Mouse (Mus musculus): ENCODE measurements around the gene Erbb4. TPM values are rescaled to one million over a fixed set of nuclear protein-coding genes. Genes with fewer than 3 reads are reported as not detected.

Gene Erbb4
- polyA plus RNA-seq, 1 experiment from 2014 or later, result 0.65 TPM

GRCm38 (mm10) chr1:68142562-68143350 is 965.1 kb downstream of the Erbb4 start:
- no peaks in the 10 kb centered on the region for H3K36me3 ChIP-seq
- no peaks in the 10 kb centered on the region for H3K9me3 ChIP-seq
- no peak for ATAC-seq (ENCODE audit: insufficient number of reproducible peaks, insufficient read depth, low FRiP score, low TSS enrichment, low read depth)
- no peak overlapping the region for H3K27ac ChIP-seq
- 85% methylated on average over 7 of the region's 7 CpGs for WGBS
- H3K4me2 ChIP-seq, result no peak overlapping the region
- no peak overlapping the region for H3K4me3 ChIP-seq (replicated peaks)
- no peaks in the 10 kb centered on the region for H3K27me3 ChIP-seq
- H3K4me1 ChIP-seq (replicated peaks), result no peaks in the 10 kb centered on the region
- H3K9ac ChIP-seq (replicated peaks), result no peak overlapping the region

GRCm38 (mm10) chr1:68134943-68135342 is 972.9 kb downstream of the Erbb4 start:
- no peak for ATAC-seq (ENCODE audit: insufficient number of reproducible peaks, insufficient read depth, low FRiP score, low TSS enrichment, low read depth)
- H3K4me3 ChIP-seq (replicated peaks), result no peak overlapping the region

GRCm38 (mm10) chr1:68134450-68134849 is 973.4 kb downstream of the Erbb4 start:
- no peak overlapping the region for H3K4me3 ChIP-seq (replicated peaks)
- ATAC-seq (ENCODE audit: insufficient number of reproducible peaks, insufficient read depth, low FRiP score, low TSS enrichment, low read depth), result no peak
- WGBS, result 86% methylated on average over 2 of the region's 2 CpGs
- no peak overlapping the region for H3K4me2 ChIP-seq
- H3K27ac ChIP-seq, result no peak overlapping the region
- no peak overlapping the region for H3K9ac ChIP-seq (replicated peaks)
- H3K27me3 ChIP-seq, result no peaks in the 10 kb centered on the region
- no peaks in the 10 kb centered on the region for H3K9me3 ChIP-seq
- no peaks in the 10 kb centered on the region for H3K4me1 ChIP-seq (replicated peaks)
- H3K36me3 ChIP-seq, result no peaks in the 10 kb centered on the region

More at GRCm38 (mm10) chr1:68134943-68135342, 972.9 kb downstream of the Erbb4 start:
- H3K9me3 ChIP-seq, result no peaks in the 10 kb centered on the region
- H3K27me3 ChIP-seq, result no peaks in the 10 kb centered on the region
- no peak overlapping the region for H3K9ac ChIP-seq (replicated peaks)
- no peak overlapping the region for H3K27ac ChIP-seq
- no peak overlapping the region for H3K4me2 ChIP-seq
- no peaks in the 10 kb centered on the region for H3K4me1 ChIP-seq (replicated peaks)
- no peaks in the 10 kb centered on the region for H3K36me3 ChIP-seq

GRCm38 (mm10) chr1:68123541-68123940 is 984.3 kb downstream of the Erbb4 start:
- WGBS, result 92% methylated on average over 2 of the region's 2 CpGs
- ATAC-seq (ENCODE audit: insufficient number of reproducible peaks, insufficient read depth, low FRiP score, low TSS enrichment, low read depth), result no peak
- no peaks in the 10 kb centered on the region for H3K27me3 ChIP-seq
- H3K4me3 ChIP-seq (replicated peaks), result no peak overlapping the region
- no peaks in the 10 kb centered on the region for H3K4me1 ChIP-seq (replicated peaks)
- no peak overlapping the region for H3K9ac ChIP-seq (replicated peaks)
- no peaks in the 10 kb centered on the region for H3K36me3 ChIP-seq
- H3K4me2 ChIP-seq, result no peak overlapping the region
- H3K27ac ChIP-seq, result no peak overlapping the region
- H3K9me3 ChIP-seq, result no peaks in the 10 kb centered on the region

- H3K4me3 ChIP-seq (replicated peaks), result no peak overlapping the region
- no peaks in the 10 kb centered on the region for H3K9me3 ChIP-seq
- WGBS, result 82% methylated on average over 7 of the region's 7 CpGs
- H3K36me3 ChIP-seq, result no peaks in the 10 kb centered on the region
- H3K27ac ChIP-seq, result no peak overlapping the region
- no peak overlapping the region for H3K4me2 ChIP-seq
- H3K9ac ChIP-seq (replicated peaks), result no peak overlapping the region
- no peak for ATAC-seq (ENCODE audit: insufficient number of reproducible peaks, insufficient read depth, low FRiP score, low TSS enrichment, low read depth)
- H3K27me3 ChIP-seq, result no peaks in the 10 kb centered on the region
- no peaks in the 10 kb centered on the region for H3K4me1 ChIP-seq (replicated peaks)
Observed at GRCm38 (mm10) chr1:68120364-68120763, 987.5 kb downstream of the Erbb4 start.

- Histone ChIP-seq H3K27me3 (no peaks in the 10 kb centered on the region), H3K9ac (replicated peaks) (no peak overlapping the region), H3K36me3 (no peaks in the 10 kb centered on the region), H3K4me3 (replicated peaks) (no peak overlapping the region), H3K4me1 (replicated peaks) (no peaks in the 10 kb centered on the region), H3K4me2 (no peak overlapping the region), H3K27ac (no peak overlapping the region), H3K9me3 (no peaks in the 10 kb centered on the region)
- 75% methylated on average over 5 of the region's 5 CpGs for WGBS
- ATAC-seq (ENCODE audit: insufficient number of reproducible peaks, insufficient read depth, low FRiP score, low TSS enrichment, low read depth), result no peak
Observed at GRCm38 (mm10) chr1:68115721-68116120, 992.1 kb downstream of the Erbb4 start.

- Histone ChIP-seq H3K36me3 (no peaks in the 10 kb centered on the region), H3K4me2 (no peak overlapping the region), H3K4me1 (replicated peaks) (no peaks in the 10 kb centered on the region), H3K9me3 (no peaks in the 10 kb centered on the region), H3K4me3 (replicated peaks) (no peak overlapping the region), H3K27me3 (no peaks in the 10 kb centered on the region), H3K27ac (no peak overlapping the region), H3K9ac (replicated peaks) (no peak overlapping the region)
- 61% methylated on average over 3 of the region's 3 CpGs for WGBS
- ATAC-seq (ENCODE audit: insufficient number of reproducible peaks, insufficient read depth, low FRiP score, low TSS enrichment, low read depth), result no peak
Observed at GRCm38 (mm10) chr1:68106543-68106860, 1001.4 kb downstream of the Erbb4 start.

GRCm38 (mm10) chr1:68105834-68106542 is 1001.9 kb downstream of the Erbb4 start:
- H3K36me3 ChIP-seq, result no peaks in the 10 kb centered on the region
- WGBS, result 49% methylated on average over 7 of the region's 7 CpGs
- H3K9me3 ChIP-seq, result no peaks in the 10 kb centered on the region
- H3K27me3 ChIP-seq, result no peaks in the 10 kb centered on the region
- ATAC-seq (ENCODE audit: insufficient number of reproducible peaks, insufficient read depth, low FRiP score, low TSS enrichment, low read depth), result no peak
- H3K4me1 ChIP-seq (replicated peaks), result no peaks in the 10 kb centered on the region
- no peak overlapping the region for H3K4me3 ChIP-seq (replicated peaks)
- H3K27ac ChIP-seq, result no peak overlapping the region
- no peak overlapping the region for H3K9ac ChIP-seq (replicated peaks)
- H3K4me2 ChIP-seq, result no peak overlapping the region

- no peak overlapping the region for H3K4me3 ChIP-seq (replicated peaks)
Observed at GRCm38 (mm10) chr1:68089623-68090022, 1018.2 kb downstream of the Erbb4 start.

GRCm38 (mm10) chr1:68056494-68056893 is 1051.4 kb downstream of the Erbb4 start:
- 59% methylated on average over 4 of the region's 4 CpGs for WGBS
- no peaks in the 10 kb centered on the region for H3K27me3 ChIP-seq
- ATAC-seq (ENCODE audit: insufficient number of reproducible peaks, insufficient read depth, low FRiP score, low TSS enrichment, low read depth), result 0 out of 2 replicates have a peak, but pooled peaks have one; percentile 59
- no peak overlapping the region for H3K9ac ChIP-seq (replicated peaks)
- H3K4me1 ChIP-seq (replicated peaks), result peaks cover 4% of the 10 kb centered on the region; the same call in 1 of the 2 replicates
- H3K9me3 ChIP-seq, result no peaks in the 10 kb centered on the region
- H3K36me3 ChIP-seq, result no peaks in the 10 kb centered on the region
- no peak overlapping the region for H3K4me3 ChIP-seq (replicated peaks)
- H3K27ac ChIP-seq, result no peak overlapping the region
- no peak overlapping the region for H3K4me2 ChIP-seq

More at GRCm38 (mm10) chr1:68089623-68090022, 1018.2 kb downstream of the Erbb4 start:
- Histone ChIP-seq H3K4me2 (no peak overlapping the region), H3K27me3 (no peaks in the 10 kb centered on the region), H3K27ac (no peak overlapping the region), H3K4me1 (replicated peaks) (no peaks in the 10 kb centered on the region), H3K9me3 (no peaks in the 10 kb centered on the region), H3K36me3 (no peaks in the 10 kb centered on the region), H3K9ac (replicated peaks) (no peak overlapping the region)
- ATAC-seq (ENCODE audit: insufficient number of reproducible peaks, insufficient read depth, low FRiP score, low TSS enrichment, low read depth), result no peak
- 83% methylated on average over 1 of the region's 1 CpGs for WGBS

- H3K9me3 ChIP-seq, result no peaks in the 10 kb centered on the region
- no peak overlapping the region for H3K4me2 ChIP-seq
- no peak overlapping the region for H3K4me3 ChIP-seq (replicated peaks)
- no peak for ATAC-seq (ENCODE audit: insufficient number of reproducible peaks, insufficient read depth, low FRiP score, low TSS enrichment, low read depth)
- 85% methylated on average over 3 of the region's 3 CpGs for WGBS
- no peak overlapping the region for H3K9ac ChIP-seq (replicated peaks)
- no peaks in the 10 kb centered on the region for H3K36me3 ChIP-seq
- H3K27me3 ChIP-seq, result no peaks in the 10 kb centered on the region
- H3K4me1 ChIP-seq (replicated peaks), result peaks cover 4% of the 10 kb centered on the region; the same call in 1 of the 2 replicates
- no peak overlapping the region for H3K27ac ChIP-seq
Observed at GRCm38 (mm10) chr1:68054715-68055114, 1053.1 kb downstream of the Erbb4 start.
